Mouse (Mus musculus) kidney, postnatal 14 days (tissue): ENCODE measurements around the gene Lipe.

ENCODE experiments used
- DNase-seq: peaks from one replicate; pipeline ENCODE4 v3.0.0; 2022; ENCODE audit warnings: mixed read lengths

Gene Lipe

DNA sequence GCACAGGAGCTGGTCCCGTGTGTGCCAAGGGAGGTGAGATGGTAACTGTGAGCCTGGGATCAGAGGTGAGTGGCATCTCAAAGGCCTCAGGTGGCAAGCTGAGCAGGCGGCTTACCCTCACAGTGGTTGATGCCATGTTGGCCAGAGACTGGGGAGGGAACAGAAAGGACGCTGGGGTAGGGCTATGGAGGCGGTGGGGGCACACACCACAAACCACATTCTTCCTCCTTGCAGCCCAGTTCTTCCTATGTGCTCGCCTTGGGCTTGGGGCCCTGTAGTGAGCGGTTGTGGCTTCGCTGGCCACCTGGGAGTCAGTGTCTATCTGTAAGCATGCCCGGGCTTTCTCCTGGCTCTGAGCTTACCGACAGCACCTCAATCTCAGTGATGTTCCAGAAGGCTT is 13.7 kb downstream of the Lipe start:
- DNase-seq: no peak

DNA sequence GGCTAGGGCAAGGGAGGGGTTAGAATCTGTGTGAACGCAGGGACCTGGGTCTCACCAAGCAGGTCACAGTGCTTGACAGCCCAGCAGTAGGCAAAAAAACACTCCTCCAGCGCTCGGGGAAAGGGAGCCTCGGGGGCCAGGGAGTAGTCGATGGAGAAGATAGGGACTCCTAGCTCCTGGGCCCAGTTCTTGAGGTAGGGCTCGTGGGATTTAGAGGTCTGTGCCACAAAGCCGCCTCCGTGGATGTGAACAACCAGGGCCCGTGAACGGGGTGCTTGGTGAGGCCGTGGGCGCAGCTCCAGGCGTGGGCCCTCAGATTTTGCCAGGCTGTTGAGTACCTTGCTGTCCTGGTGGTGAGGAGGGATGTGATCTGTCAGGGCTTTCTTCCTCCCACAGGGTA is 14.2 kb downstream of the Lipe start:
- DNase-seq: no peak

DNA sequence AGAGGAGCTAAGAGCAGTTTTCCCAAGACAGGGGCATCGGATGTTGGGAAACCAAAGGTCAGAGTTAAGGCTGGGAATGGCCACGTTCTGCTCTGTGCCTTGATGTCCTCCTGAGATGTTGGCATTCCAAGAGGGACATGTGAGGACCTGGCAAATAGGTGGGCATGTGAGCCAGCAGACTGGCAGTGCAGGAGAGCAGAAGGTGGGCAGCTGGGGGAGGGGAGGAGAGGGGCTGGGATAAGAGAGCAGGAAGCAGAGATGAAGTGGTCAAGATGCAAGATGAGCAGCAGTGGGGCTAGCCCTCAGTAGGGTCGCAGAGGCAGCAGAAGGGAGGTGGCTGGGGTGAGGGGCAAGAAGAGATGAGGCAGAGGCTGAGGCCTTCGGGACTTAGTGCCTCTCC is 14.6 kb downstream of the Lipe start:
- no peak for DNase-seq

DNA sequence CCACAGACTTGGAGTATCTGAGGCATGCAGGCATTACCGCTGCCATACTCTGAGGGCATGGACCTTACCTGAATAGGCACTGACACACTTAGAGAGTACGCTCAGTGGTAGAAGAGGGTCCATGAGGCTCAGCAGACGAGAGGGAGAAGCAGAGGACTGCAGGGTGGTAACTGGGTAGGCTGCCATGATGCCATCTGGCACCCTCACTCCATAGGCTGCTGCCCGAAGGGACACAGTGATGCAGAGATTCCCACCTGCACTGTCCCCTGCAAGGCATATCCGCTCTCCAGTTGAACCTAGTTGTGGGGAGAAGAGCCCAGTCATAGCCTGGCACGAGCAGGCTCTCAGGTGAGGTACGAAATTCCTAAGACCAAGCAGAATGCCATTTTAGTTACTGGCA is 15.1 kb downstream of the Lipe start:
- DNase-seq: no peak

DNA sequence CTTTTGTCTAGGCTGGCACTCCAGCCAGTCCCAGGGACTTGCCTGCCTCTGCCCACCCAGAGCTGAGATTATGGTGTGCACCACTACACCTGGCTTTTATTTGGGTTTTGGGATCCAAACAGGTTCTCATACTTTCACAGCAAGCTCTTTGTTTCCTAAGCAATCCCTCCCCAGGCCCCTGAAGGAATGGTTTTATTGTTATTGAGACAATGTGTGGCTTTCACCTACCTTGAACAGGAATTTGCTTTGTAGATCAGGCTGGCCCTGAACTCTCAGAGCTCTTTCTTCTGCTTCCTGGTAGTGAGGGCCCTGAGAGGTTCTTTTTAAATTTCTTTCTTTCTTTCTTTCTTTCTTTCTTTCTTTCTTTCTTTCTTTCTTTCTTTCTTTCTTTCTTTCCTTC is 16.0 kb downstream of the Lipe start:
- DNase-seq: no peak

DNA sequence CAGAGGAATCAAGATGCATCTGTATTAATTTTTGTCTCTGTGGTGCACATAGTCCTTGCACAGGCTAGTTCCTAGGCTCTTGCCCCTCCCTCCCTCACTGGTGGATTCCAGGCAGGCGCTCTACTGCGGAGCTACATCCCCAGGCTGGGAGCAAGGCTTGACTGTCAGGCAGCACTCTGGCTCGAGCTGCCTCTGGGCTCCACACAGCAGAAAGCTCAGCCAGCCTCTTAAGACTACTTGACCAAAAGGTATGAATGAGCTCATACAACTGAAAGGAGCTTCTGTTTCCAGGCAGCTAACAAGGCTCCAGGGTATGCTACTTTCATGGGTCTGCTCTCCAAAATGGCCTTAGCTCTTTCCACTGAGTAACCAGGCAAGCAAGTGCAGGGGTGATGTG is 17.2 kb downstream of the Lipe start:
- no peak for DNase-seq

DNA sequence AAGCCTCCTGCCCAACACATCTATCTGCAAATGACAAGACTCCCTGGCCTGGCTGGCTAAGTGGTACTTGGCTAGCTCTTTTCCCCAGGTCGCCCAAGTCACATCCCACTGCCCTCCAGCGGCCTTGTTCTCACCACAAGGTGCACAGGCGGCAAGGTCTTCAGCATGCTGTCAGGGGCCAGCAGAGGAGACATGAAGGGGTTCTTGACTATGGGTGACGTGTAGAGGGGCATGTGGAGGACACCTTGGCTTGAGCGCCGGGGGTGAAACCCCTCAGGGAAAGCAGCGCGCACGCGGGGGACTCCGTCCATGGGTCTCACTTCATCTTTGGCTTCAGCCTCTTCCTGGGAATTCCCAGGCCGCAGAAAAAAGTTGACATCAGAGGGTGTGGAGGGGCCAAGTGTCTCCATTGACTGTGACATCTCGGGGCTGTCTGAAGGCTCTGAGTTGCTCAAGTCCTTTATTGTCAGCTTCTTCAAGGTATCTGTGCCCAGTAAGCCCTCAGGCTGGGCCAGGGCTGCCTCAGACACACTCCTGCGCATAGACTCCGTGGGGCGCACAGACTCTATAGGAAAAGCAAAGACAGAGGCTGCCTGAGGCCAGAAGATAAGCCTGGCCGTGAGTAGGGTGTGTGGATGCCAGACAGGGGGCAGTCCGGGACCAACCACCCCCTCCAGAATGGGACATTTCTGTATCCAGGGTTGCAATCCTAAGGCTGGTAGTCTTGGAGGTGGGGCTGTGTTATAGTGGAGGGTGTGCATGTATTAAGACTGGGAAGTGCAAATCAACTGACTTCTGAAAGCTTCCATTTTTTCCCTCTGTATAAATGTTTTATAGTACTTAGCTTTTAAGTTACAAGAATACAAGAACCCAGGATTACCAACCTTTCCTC is 17.9 kb downstream of the Lipe start:
- no peak for DNase-seq

DNA sequence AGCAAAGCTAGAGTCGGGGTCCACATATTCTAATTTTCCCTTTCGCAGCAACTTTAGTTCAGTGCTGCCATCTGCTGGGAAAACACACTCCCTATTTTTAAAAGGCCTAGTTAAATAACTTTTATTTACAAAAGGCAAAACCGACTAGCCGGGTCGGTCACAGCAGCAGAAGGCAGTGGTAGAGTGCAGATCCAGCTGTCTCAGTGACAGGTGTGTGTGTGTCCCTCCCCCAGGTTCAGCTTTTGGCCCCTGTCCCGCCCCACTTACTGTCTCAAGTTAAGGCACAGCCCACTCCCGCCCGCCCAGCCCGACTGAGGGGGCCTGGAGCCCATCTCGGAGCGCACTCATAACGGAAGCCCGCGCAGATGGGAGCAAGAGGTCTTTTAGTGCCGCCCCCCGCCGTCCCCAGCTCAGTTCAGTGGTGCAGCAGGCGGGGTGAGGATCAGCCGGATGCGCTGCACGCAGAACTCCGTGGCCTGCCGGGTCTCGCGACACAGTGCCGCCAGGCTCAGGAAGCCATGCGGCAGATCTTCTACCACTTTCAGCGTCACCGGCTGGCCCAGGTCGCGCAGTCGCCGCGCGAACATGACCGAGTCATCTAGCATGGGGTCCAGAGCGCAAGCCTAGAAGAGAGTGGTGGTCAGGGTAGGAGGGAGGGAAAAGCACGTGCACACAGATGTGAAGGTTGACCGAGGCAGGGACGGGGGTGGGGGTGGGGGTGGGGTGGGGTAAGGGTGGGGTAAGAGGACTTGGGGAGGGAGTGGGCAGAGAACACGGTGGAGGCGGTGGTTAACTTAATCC is 18.8 kb downstream of the Lipe start:
- peak; percentile 81 for DNase-seq

DNA sequence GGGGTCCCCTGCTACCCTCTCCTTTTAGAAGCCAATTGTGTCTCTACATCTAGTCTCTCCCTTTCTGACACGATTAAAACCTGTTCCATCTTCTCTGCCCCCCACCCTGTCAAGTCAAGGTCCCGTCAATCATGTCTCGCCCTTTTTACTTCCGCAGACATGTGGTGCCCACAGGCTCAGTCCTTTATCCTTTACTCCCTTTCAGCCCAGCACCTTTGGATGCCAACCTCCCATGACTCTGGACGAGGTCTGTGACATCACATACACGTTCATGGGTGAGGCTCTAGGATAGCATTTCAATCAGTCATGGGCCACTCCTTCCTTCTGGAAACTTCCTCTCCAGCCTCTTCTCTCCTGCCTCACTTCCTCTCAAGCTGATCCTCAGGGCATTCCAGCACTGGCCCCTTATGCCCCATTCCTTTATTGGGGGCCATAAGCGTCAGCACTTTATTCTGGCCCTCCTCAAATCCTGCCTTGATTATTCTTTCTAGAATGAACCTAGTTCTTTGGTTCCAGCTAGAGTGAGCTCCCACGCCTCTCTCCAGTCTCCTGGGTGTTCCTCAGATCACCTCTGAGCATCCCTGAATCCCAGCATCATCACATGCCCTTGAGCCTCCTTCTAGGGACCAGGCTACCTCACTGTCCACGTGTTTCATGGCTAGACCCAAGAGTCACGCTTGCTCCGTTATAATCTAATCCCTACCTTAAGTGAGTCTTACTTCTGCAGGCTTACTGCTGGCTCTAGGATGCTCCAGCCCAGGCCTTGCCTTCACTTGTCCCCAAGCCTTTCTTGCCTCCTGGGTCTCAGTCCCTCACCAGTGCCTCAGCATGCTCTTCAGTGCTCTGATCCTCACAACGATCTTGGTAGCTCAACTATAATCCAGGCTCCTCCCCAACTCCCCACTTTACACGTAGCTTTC is 20.1 kb downstream of the Lipe start:
- no peak for DNase-seq

DNA sequence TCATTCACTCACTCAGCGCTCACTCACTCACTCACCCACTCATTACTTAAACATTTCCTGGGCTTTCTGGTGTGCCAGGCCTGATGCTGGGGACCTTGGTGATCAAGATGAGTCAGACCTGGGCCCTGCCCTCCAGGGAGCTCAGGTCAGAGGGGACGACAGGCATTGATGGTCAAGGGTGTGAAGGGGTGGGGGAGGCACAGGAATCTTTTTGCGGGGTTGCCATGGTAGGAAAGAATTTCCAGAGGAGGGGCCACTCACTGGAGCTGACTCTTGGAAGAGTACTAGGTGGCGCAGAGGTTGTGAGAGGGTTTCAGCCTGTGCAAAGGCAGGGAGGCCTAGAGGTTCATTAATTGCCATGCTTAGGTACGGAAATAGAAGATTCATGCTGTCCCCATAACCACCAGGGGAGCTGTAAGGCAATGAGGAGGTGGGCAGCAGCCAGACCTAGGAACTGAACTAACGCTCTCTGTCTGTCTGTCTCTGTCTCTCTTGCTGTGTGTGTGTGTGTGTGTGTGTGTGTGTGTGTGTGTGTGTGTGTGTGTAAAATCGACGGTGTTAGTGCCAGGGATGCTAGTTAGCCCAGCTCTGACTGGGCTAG is 21.3 kb downstream of the Lipe start:
- no peak for DNase-seq

DNA sequence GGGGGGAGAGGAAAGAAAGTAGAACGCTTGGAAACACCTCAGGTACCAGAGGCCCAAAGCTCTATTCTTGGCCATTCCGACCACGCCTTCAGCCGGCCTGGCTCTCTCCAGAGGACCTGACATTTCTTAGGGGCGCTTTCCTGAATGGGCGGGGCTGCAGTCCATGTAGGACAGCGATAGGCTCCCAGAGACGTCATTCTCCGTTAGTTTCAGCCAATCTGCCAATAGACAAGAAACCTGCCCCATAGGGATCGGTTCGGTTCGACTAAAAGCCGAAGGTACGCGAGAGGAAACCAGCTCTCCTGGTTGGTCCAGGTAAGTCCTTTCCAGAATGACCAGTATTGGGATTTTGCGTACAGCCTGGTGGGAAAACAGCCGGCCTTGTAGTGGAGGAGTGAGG is 22.0 kb downstream of the Lipe start:
- DNase-seq: peak; percentile 90

DNA sequence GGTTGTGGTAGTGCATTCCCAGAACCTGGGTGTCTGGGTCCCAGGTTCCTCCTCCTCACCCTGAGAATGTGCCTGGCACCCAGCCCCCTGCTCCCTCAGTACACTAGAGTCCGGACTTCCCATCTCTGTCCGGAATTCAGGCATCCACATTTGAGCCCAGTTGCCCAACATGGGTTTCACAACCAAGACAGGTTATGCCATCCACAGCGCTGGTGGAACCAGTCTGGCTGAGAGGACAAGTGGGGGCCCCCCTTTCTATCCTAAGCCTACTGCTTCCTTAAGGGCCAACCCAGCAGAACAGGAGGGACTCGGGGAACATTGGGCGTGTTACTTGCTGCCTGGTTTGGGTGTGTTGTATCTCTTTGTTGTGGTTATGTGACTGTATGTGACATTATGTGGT is 26.1 kb downstream of the Lipe start:
- DNase-seq: no peak

DNA sequence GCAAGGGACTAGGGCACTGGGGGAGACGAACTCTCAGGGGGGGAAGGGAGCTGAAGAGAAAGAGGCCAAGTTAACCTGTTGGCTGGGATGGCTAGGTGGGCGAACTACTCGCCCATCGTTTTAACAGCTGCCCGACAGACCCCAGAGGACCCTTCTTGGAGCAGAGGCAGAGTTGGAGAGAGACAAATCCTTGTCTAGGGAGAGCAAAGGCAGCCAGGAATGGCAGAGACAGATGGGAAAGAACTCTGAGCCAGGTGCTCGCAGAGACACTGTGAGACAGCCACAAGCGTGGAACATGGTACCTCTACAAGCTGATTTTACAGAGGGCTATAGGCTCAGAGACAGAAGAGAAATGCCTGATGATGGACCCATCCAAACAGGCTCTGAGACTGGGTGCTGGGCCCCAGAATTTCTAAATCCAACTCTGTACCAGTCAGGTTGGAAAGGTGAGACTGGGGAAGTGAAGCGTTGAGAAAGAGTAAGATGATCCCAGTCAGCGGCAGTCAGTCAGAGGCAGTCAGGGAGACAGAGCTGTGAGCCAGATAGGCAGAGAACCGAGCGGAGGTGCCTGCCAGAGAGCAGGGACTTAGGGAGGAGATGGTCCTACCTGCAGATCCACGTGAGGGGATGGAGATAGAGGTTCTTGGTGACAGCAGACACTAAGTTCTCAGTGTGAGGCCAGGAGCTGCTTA is 29.3 kb downstream of the Lipe start, which contains the start of gene Cnfn:
Gene Cnfn, minus strand, starts transcription at position 667 of the 692 bp plus-strand sequence.
- no peak for DNase-seq

DNA sequence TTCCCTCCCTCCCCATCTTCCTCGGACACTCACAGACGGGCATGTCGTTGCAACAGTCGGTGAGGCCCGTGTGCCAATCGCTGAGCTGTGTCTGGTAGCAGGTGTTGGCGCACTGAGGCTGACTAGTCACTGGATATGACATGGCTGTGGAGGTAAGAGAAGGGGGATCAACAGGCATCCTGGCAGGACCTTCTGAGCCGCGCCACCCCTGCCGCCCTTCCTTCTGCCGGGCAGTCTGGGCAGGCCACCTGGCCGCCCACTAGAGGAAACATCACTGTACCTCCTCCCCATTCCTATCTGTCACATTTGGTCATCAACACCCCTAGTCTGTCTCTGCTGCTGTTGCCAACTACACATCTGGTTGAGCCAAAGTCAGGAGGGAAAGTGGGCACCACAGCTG is 30.2 kb downstream of the Lipe start:
- no peak for DNase-seq

DNA sequence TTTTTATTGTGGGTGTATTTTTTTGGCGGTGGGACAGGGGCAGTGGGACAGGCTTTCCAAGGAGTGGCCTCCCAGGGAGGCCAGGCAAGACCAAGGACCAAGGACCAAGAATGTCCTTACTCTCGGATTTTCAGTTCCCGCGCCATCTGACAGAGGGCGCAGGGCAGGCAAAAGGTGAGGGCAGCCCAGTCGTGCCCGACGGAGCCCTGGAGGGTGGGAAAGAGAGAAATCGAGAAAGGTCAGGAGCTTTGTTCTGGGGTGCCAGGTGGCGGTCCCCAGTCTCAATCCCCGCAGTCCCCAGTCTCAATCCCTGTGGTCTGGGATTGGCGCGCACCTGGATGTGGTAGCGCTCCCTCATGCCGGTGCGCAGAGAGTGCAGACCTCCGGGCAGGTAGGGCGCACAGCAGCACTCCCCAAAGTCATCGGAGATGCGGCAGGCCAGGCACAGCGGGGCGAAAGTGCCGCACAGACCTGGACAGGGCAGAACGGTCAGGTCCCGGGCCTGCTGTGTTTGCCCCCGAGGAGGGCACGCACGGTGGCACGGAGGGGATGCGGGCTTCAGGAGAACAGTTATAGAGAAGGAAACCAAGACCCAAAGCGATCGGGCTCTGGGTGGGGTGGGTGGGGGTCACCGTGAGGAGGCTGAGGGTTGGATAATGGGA is 30.7 kb downstream of the Lipe start:
- peak; percentile 46 for DNase-seq

DNA sequence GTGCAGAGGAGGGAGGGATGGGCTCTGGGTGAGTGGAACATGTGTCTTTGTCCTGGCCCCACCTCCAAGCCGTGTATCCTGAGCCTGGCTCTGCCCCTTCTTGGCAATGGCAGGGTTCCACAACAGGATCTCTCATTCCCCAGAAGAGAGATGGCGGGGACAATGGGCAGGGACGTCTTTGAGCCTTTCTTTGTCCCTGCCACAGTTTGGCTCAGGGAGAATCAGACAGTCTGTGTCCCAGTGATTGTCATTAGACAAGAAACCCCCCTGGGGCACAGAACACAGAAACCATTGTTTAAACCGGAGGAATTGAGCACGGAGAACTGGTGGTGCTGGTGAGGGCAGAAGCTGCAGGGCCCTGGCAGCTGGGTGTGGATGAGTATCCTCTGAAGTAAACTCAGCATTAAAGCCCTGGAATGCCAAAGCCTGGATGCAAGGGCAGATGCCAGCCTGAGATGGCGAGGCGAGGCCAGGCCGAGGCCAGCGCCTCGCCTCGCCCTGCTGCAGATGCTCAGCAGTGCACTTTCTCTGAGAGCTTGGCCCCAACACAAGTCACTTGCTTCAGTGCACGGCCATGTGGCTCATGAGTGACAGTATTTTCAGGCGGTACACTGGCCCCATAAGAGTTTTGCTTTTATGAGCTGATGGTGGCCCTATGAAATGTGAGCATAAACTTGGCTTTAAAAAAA is 32.4 kb downstream of the Lipe start:
- DNase-seq: no peak

DNA sequence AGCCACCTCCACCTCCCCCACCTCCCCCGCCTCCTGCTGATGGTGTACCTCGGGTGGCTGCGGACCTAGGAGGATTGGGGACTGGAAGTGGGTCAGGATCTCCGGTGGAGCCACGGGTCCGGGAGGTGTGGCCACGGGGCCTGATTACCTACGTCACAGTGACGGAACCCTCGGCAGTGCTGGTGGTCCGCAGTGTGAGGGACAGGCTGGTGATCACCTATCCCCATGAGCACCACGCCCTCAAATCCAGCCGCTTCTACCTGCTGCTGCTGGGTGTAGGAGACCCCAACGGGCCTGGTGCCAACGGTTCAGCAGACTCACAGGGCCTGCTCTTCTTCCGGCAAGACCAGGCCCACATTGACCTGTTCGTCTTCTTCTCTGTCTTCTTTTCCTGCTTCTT is 34.9 kb downstream of the Lipe start:
- DNase-seq: no peak

DNA sequence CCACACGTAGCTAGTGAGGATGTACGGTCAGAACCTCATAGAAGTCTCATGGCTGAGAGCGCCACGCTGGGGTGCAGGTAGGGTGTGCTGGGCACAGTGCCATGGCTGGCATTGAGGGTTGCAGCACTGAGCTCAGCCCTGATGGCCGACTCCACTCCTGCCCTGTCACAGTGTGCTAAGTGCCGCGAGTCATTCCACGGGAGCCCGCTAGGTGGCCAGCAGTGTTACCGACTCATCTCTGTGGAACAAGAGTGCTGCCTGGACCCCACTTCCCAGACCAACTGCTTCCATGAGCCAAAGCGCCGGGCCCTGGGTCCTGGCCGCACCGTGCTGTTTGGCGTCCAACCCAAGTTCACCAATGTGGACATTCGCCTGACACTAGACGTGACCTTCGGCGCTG is 35.4 kb downstream of the Lipe start:
- no peak for DNase-seq

DNA sequence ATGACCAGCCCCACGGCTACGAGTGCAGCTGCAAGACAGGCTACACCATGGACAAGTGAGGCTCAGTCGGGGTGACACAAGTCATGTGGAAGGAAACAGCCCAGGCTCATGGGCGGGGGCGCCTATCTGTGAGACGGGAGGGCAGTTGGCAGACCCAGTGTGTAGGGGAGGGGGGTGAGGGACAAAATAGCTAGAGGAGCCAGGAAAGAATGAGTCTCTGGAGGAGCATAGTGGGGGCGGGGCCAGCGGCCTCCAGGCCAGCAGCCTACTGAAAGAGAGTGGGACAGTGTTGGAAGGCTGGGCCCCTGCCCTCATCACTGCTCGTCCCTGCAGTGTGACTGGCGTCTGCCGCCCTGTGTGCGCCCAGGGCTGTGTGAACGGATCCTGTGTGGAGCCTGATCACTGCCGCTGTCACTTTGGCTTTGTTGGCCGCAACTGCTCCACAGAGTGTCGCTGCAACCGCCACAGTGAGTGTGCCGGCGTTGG is 39.7 kb downstream of the Lipe start:
- peak; percentile 28 for DNase-seq

DNA sequence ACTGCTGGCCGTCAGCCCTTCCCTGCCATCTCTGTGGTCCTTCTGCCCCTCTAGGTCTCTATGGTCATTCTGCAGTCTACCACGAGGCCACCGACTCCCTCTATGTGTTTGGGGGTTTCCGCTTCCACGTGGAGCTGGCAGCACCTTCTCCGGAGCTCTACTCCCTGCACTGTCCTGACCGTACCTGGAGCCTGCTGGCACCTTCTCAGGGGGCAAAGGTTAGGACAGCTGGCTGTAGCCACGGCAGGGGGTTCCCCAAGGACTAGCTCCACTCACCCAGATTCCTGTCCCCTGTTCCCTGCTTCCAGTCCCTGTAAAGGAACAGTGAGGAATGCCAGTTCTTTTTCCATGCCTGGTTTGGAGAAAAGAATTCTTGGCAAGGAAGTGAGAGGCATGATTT is 49.6 kb downstream of the Lipe start:
- peak; percentile 42 for DNase-seq
